Mouse (Mus musculus): ENCODE measurements around the gene Rfc1.

DNA sequence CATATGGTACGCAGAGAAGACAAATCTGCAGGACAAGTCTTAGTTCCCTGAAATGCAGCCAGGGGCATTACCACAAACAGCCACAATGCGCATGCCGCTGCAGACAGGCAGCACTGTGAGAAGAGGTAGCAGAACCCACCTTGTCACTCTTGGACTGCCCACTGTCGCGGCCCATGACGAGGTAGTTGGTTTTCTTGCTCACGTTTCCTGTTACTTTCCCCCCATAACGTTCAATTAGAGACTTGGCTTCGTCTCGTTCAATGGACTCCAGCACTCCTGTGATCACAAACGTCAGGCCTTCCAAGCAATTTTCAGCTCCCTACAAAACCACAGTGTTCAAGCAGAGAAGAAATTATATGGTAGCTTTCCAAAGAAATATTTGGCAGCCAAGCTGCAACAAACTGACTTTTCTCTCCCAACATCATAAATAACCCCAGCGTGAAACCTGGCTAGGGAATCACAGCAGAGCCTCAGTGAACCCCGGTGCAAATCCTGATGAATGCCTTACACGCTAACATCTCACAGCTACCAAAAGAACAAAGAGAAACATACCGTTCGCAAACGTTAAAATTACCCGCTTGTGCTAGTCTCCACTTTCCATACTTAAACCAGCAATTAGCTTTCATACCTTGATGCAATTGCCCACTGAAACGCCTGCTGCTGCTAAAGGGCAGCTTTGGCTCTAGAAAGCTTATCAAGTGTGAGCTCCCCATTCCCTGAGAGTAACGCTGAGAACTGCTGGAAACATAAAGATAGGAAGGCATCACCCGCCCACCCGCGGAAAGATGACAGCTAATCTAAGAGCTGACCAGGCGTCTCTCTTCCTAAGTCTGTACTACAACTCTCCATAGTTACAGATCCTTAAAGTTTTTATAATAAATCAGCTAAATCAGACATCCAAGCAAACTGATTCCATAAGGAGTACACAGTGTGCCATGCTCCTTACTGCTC, 47.4 kb downstream of the Rfc1 start:
- TF ChIP-seq POLR2A (IDR thresholded peaks at IDR 0.05; ENCODE audit: extremely low read depth, insufficient read depth, low read length) = no peak
- no peak for TF ChIP-seq CTCF (IDR thresholded peaks at IDR 0.05; ENCODE audit: extremely low read depth, insufficient read depth, low read length)
